Mouse (Mus musculus) liver, embryonic 14.5 days (tissue): ENCODE measurements around the gene Lrrn4cl.

Source experiments
- CTCF ChIP-seq: IDR thresholded peaks from 2 replicates; pipeline ENCODE4 v1.5.1; 2016; ENCODE audit warnings: antibody characterized with exemption, low read depth, control low read depth
- EP300 ChIP-seq: IDR thresholded peaks from 2 replicates; pipeline ENCODE4 v1.6.1; 2016; ENCODE audit warnings: antibody characterized with exemption, low read depth

DNA sequence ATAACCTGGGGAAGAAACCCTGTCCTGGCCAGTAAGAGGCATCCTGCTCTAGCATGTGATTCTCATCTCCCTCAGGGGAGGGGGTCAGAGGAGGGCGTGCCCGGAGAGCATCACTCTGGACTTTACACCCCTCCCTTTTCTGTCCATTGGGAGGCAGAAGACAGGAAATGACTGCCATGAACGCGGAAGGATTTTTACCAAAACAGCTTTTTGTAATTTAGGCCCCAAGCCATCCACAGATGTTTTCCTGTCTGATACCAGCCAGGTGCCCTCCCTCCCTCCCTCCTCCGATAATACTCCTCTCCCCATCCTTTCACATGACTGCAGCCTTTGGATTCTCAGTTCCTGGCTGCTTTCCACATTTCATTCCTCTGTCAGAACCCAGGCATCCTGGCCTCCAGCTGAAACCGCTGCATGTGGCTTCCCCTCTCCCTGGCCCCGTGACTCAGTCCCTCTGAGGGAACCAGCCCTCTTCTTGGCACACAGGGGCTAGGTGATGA, at the start of gene Lrrn4cl:
- TF ChIP-seq CTCF (no peak), EP300 (no peak)
